Mouse (Mus musculus): ENCODE measurements around the gene R3hdm1.
"Not testable (repeated sequence)": the region's sequence is repeated elsewhere in the genome, so short reads cannot be mapped to it uniquely, and the experiment has no call there.

The R3hdm1 gene

GRCm38 (mm10) chr1:128136222-128136621 is 33.1 kb downstream of the R3hdm1 start:
- DNase-seq = not testable (repeated sequence)

- peak in 1 of 2 experiments; percentile 7 for DNase-seq
Observed at GRCm38 (mm10) chr1:128141039-128141438, 37.9 kb downstream of the R3hdm1 start.

GRCm38 (mm10) chr1:128141737-128142136 is 38.6 kb downstream of the R3hdm1 start:
- no peak for DNase-seq

GRCm38 (mm10) chr1:128166956-128167355 is 63.9 kb downstream of the R3hdm1 start:
- DNase-seq = no peak

GRCm38 (mm10) chr1:128170104-128170503 is 67.0 kb downstream of the R3hdm1 start:
- DNase-seq = no peak

- no peak for DNase-seq
Observed at GRCm38 (mm10) chr1:128191426-128191825, 88.3 kb downstream of the R3hdm1 start.

GRCm38 (mm10) chr1:128192369-128192768 is 89.3 kb downstream of the R3hdm1 start:
- DNase-seq = no peak

GRCm38 (mm10) chr1:128194011-128194410 is 90.9 kb downstream of the R3hdm1 start:
- no peak for DNase-seq

- DNase-seq = no peak
Observed at GRCm38 (mm10) chr1:128197353-128197752, 94.3 kb downstream of the R3hdm1 start.

GRCm38 (mm10) chr1:128213261-128213660 is 110.2 kb downstream of the R3hdm1 start:
- DNase-seq = no peak

GRCm38 (mm10) chr1:128221886-128222285 is 118.8 kb downstream of the R3hdm1 start:
- DNase-seq = no peak

GRCm38 (mm10) chr1:128223304-128223703 is 120.2 kb downstream of the R3hdm1 start:
- no peak for DNase-seq

- DNase-seq = peak in 1 of 2 experiments; percentile 16
Observed at GRCm38 (mm10) chr1:128235181-128235580, 132.1 kb downstream of the R3hdm1 start.

GRCm38 (mm10) chr1:128243627-128243995 is 140.5 kb downstream of the R3hdm1 start, which contains the start of gene Ubxn4:
Gene Ubxn4 (plus strand): TSS chr1:128243964.
- DNase-seq = no peak

GRCm38 (mm10) chr1:128243996-128244726 is 141.1 kb downstream of the R3hdm1 start:
- peak; percentile 96 to 97 for DNase-seq

- DNase-seq = no peak
Observed at GRCm38 (mm10) chr1:128244727-128245355, 141.7 kb downstream of the R3hdm1 start.

- not testable (repeated sequence) for DNase-seq
Observed at GRCm38 (mm10) chr1:128267061-128267460, 164.0 kb downstream of the R3hdm1 start.

GRCm38 (mm10) chr1:128270731-128271130 is 167.6 kb downstream of the R3hdm1 start:
- DNase-seq = no peak

GRCm38 (mm10) chr1:128275908-128276307 is 172.8 kb downstream of the R3hdm1 start:
- no peak for DNase-seq

GRCm38 (mm10) chr1:128278563-128278962 is 175.5 kb downstream of the R3hdm1 start:
- no peak for DNase-seq

- DNase-seq = no peak
Observed at GRCm38 (mm10) chr1:128281753-128282152, 178.7 kb downstream of the R3hdm1 start.

GRCm38 (mm10) chr1:128282924-128283323 is 179.8 kb downstream of the R3hdm1 start:
- DNase-seq = no peak

GRCm38 (mm10) chr1:128284157-128284690 is 181.1 kb downstream of the R3hdm1 start:
- no peak for DNase-seq

GRCm38 (mm10) chr1:128285136-128285535 is 182.0 kb downstream of the R3hdm1 start:
- DNase-seq = no peak

All from kidney, adult 8-10 months (tissue).